Mouse (Mus musculus): ENCODE data around the gene Dock10.

Dock10 gene

DNA sequence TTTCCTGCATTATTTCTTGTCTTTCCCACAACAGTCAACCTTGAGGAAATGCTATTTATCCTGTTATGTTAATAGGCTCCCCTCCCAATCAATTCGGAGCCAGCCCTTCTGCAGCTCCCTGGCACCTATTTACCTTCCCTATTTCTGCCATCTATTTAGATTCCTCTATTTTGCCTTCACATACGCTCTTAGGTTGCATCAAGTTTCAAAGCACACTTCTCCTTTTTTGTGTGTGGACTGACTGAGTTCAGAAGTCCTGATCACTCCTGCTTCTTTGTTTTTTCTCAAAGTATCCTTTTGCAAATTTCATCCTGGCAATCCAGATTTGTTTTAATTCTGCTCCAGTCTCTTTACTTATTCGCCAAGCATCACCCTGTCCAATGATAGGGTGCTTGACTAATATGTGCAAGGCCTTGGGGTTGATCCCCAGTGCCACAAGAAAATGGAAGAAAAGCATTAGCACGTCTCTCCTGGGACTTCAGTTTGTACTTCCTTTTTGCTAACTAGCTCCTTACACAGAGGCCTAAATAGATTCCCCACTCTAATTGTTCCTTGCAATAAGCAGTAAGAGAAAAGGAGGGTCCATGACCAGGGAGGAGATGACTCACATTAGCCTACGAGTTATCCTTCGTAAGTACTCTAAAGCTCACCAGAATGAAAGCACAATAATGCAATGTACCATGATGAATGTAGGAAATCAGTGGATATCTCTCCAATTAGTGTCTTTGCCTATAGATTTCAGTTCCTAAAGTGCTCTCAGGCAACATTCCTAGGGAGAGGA, 98.7 kb downstream of the Dock10 start:
- no peak for DNase-seq (ENCODE audit: low read depth, low spot score)

DNA sequence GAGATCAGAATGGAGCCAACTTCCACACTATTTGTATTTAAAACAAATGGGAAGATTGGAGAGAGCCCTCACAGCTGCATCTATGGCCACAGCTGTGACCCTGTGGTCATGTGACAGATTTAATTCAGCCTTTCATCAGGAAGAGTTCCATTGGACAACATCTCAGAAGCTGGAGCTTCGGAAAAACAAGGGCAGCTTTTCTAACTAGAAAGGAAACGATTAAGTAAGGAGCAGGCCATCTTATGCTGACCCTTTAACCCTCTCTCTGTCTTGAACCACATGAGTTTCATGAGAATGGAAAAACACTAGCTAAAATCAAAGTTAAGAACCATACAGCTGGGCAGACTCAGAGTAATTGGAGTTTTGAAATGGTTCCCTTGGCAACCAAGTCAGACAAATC, 101.9 kb downstream of the Dock10 start:
- DNase-seq (ENCODE audit: low read depth, low spot score), result no peak

DNA sequence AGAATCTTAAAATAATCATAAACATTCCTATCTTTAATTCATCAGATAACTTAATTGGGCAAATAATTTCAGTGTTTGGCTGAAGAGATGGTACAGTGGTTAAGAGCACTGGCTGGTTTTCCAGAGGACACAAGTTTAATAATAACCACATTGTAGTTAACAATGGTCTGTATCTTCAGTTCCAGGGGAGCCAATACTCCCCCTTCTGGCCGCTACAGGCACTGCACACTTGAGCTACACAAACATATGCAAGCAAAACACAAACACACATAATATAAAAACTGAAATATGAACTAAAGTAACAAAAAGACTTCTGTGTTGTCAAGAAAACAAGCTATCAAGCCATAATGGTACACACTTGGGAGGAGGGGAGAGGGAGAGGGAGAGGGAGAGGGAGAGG, 102.5 kb downstream of the Dock10 start:
- no peak for DNase-seq (ENCODE audit: low read depth, low spot score)

DNA sequence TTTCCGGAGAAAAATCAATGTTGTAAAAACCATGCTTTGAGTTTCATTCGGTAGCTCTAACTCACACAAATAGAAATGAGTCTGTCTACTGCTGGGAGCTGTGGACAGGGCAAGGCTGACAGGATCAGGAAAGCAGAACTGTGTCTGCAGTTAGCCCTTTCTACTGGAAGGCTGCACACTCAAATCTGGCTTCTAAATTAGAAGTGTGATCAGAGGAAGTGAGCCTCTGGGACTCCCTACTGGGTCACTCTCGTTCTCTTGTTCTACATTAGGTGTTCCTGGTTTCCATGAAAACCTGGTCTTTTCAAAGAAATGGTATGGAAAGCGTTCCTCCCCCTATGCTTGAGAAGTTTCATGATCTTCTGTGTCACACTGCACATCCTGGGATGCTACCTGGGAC, 103.1 kb downstream of the Dock10 start:
- no peak for DNase-seq (ENCODE audit: low read depth, low spot score)

DNA sequence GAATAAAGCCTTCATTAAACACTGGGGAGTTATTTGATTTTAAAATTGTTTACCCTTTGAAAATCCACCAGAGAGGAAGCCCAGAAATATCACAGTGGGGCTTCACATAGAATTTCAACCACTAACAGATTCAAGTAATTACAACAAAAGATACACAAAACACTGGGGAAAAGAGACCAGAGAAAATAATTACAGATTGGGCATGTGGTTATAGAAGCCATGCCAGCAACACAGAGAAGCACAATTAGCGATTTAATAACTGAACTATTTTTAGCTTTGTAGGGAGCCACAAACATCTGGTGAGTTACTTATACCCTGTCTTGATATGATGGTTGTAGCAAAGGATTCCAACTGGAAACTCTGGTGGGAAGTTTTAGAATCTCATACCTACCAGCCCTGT, 104.2 kb downstream of the Dock10 start:
- DNase-seq (ENCODE audit: low read depth, low spot score), result no peak

DNA sequence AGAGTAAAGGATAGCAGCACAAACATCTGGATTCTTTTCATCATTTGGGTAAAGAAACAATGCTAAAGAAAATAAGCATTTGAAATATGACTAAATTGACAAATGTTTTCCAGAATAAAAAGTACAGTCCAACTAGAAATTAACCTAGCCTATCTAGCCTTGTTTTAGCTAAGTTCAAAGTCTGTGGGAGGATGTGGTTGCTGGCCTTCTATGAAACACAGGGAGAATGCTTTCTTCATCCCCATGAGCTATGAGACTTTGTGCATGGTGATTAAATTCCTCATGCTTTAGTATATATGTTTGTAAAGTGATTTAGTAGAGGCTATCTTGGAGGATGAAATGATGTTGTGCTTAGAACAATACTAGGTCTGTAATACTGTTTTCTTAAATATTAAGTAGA, 105.5 kb downstream of the Dock10 start:
- no peak for DNase-seq (ENCODE audit: low read depth, low spot score)

DNA sequence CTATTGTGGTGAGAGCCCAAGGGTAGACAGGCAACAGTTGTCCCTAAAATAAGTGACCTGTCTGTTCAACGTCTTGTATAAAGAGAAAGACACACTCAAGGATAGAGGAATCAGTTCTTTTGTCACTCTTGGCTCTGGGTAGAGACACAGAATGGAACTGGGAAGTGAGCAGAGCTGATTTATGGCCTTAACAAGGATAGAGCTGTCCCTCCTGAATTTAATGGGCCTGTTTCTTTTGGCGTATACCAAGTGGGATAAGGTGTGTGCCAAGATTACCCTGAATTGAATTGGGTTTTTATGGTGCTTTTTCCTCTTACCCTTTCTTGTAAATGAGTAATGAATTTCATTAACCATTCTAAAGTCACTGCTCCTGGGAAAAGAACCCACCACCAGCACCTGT, 106.2 kb downstream of the Dock10 start:
- no peak for DNase-seq (ENCODE audit: low read depth, low spot score)

DNA sequence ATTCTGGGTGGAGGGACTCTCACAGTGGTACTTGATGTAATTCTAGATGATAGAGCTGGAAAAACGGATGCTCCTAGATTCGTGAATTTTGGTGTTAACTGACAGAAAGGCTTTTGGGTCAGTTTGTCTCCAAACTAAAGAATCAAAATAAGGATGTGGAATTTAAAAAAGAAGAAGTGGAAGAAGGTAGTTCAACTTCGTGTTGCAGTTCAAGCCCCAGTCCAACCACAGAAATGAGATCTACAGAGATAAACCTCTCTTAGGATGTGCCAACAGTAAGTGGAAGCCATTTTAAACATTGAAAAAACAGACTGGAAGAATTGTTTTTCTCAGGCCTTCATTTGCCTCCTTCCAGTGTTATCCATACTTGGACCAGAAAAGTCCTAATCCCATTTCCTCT, 111.7 kb downstream of the Dock10 start:
- DNase-seq (ENCODE audit: low read depth, low spot score), result no peak

DNA sequence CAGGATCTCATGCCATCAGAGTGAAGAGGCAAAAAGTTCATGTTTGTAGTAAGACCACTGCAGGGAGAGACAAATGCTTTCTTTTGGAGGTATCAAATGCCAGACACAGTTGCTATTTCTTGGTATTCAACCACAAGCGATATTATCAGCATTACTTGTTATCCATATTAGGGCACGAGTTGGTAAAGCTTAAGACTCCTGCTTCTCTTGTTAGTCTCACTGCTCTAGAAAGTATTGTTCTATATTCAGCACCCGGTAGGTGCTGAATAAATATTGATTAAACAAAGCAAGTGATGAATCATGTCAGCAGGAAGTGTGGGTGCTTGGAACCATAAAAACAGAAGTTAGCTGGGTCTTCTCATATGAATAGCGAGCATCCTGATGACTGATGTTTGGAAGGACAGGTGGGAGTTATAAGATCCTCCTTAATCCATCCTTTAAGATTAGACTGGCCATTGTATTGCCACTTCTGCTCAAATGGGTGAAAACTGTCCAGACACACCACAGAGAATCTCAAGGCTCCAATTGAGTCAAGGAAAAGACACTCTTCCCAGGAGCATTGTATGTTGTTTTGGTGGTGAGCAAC, 114.4 kb downstream of the Dock10 start:
- no peak for DNase-seq (ENCODE audit: low read depth, low spot score)

DNA sequence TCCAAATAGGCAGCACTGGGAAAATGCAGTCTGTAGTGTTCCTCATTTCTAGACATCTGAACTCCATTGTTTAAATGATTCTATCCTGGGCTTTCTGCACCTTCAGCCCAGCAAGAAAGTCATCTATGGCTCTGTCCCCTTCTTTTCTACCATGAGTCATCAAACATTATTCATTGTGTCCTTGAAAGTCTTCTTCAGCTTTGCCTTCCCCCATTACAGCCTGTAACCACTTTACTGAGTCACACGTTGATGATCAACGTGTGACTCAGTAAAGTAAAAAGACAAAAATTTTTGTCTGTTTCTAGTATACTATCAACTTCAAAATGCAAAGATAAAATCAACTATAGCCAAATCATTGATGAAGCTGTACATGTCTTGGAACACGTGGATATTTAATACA, 116.5 kb downstream of the Dock10 start:
- DNase-seq (ENCODE audit: low read depth, low spot score), result peak; percentile 59

DNA sequence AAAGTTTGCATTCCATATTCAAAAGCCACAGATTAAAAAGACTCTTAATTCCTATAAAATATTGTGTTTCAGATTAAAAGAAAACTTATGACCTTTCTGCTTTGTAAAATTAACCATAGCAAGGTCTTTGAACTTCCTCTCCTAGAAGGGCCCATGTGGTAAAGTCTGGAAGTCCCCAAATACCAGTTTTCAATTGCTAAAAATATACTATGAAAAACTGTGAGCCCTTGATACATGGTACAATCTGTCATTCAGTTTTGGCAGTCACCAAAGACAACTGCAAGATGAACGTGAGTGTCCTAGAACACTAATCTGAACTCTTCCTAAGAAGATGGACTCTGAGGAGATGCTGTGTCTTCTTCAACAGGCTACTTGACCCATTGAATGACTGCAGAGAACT, 117.0 kb downstream of the Dock10 start:
- peak; percentile 3 for DNase-seq (ENCODE audit: low read depth, low spot score)

DNA sequence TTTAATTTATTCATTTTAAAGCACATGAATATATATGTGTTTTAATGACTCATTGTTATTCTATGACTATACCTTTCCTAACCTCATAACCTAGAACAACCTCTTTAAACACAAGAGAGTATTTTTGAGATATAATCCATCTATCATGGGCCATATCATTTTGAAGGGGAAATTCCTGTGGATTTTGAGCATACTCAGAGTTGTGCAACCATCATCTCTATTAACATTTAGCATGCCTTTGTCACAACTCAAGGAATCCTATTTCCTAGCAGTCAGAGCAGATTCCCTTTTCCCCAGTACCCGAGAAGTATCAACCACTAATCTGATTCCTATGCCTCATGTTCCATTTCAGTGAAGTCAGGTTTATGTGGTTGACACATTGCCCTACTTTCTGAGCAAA, 118.8 kb downstream of the Dock10 start:
- DNase-seq (ENCODE audit: low read depth, low spot score), result peak; percentile 29

DNA sequence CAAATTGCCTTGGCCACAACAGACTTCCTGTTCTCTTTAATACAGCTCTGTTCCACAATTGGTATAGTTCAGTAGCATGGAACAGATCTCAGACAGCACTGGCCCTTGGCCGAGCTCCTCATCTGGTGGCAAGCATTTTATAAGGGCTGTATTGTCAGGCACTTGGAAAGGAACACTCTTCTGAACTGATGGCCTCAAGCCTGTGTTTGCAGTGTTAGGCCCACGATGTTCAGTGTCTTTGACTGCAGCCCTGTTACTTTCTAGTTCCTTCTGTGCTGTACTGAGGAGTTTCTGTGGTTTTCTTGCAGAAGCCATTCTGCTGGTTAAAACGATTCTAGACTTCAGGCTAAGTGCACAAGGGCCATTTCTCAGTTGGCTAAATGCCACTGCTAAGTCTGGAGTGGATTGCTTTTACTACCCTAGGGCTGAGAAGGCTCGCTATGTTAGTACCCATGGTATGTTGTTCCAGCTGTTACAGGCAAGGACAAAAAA, 121.1 kb downstream of the Dock10 start:
- no peak for DNase-seq (ENCODE audit: low read depth, low spot score)

DNA sequence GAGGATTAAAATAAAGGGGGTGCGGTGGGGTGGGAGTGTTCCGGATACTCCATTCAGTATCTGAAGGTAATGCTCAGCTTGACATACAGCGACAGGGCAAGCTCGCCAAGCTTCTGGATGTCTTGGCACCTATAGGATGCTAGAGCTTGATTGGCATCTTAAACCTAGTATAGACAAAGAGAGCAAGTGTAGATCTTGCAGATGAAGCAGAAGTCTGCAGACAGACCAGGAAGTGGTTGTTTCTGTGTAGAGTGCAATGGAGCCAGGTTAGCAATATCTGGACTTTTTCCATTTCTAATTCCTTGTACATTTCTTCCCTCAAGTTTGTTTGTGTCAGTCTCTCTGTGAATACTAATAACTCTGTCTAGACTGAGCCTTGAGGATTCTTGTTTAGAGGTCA, 122.5 kb downstream of the Dock10 start:
- DNase-seq (ENCODE audit: low read depth, low spot score), result no peak

DNA sequence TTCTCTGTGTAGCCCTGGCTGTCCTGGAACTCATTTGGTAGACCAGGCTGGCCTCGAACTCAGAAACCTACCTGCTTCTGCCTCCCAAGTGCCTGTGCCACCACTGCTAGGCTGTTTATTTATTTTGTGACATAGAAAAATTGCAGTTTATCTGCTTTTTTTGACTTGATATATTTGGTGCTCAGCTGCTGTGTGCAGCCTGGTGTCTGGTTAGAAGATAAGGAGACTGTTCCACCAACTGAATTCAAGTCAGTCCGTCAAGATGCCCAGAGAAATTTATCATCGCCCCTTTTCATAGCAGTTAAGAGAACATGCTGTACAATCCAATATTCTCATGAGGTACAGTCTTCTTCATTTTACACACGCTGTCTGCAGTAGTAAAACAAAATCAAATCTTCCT, 124.8 kb downstream of the Dock10 start:
- no peak for DNase-seq (ENCODE audit: low read depth, low spot score)

DNA sequence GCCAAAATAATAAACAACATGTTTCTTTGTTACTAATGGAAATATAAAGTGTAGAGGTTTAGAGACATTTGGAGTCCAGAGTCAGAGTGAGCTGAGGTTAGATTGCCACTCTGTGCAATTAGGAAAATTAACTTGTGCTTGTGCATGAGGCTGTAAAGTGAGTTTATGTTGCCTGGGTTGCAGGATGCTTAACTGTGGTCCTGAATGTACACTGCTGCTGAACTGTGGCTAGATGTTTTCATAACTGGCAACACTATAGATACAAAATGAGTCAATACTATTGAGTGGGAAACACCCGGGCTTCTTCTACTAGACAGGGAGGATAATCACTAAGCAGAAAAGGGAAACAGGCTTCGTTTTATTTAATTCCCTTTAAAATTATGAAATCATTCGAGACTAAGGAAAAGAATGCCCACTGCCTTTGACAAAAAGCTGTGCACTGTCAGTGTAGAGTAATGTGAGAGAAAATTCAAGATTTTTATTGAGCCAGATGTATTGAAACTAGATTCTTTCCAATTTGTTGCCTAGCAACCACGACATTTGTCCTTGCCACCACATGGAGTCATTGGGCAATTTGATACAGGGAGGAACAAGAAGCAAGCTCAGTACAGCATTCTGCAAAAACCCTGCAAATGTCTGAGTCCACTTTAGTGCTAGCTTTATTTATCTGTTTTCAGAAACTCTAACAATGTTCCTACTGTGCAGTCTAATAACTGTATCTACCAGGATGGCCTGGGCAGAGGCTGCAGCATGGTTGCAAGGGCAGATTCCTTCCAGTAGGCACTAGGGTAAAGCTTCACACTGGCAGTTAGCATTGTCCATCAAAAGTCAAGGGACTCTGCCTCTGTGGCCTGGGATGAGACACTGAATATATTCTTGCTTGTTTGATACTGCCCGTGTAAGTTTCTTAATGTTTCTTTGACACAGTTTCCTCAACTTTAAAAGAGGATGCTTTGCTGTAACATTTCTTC, 127.9 kb downstream of the Dock10 start:
- no peak for DNase-seq (ENCODE audit: low read depth, low spot score)

DNA sequence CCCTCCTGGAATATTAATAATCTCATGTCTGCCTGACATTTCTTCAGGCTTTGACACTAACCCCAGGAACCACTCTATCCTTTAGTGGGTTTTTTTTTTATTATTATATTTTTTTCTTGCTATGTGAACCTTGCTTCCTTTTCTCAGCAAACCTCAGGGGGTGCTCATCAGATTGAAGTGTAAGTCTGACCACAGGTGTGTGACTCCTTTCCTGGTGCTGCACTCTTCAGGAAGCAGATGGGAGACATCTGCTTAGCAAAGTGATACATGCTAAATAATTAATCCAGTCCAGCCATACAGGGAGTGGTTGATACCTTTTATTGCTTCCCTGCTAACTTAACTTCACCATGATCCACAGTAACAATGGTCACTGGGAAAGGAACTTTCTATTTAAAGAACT, 130.3 kb downstream of the Dock10 start:
- DNase-seq (ENCODE audit: low read depth, low spot score), result no peak

DNA sequence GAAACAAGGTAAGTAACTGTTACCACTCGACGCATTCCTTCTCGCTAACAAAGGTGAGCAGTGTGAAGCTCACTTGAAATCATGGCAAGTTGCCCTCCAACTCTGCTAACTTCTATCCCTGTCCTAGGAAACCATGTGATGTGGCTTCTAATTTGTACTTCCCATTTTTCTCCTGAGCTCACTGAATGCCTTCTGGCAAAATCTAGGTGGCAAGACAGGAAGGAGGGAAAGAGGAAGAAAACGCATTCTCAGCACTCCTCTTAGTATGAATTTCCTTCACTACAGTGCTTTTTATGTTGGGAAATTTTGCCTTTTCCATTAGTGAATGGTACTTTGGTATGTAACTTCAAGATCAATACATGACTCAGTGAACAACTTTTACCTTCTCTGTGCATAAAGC, 131.5 kb downstream of the Dock10 start:
- no peak for DNase-seq (ENCODE audit: low read depth, low spot score)

DNA sequence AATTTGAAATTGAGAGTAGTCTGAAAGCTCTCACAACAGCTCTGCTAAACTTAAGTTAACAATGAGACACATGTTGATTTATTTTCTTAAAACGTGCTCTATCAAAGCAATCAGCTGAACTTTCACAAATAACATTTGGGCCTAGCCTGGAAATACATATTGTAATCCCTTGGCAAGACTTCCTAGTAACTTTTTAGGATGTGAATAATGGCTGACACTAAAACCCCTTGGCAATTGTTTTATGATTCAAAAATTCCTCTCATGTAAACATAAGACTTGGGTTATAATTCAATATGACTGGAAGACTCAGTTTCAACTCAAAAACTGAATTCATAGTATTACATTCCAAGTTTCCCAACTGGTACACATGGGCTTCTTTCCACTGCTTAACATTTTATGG, 133.0 kb downstream of the Dock10 start:
- no peak for DNase-seq (ENCODE audit: low read depth, low spot score)

DNA sequence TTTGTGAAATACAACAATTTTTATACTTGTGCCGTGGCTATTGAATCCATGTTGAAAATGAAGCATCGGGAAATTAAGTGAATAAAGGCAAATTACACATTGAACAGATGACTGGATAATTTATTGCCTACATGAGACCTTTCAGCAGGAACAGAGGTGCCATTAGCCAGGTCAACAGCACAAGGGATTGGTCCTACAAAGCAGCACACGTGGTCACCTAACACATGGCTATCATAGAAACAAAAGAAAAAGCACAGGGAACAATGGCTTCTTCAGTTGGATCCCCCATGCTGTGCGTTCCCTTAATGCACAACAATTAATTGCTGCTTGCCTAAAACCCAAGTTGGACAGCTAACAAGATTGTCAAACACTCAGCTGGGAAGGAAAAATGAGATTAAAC, 133.8 kb downstream of the Dock10 start:
- no peak for DNase-seq (ENCODE audit: low read depth, low spot score)

DNA sequence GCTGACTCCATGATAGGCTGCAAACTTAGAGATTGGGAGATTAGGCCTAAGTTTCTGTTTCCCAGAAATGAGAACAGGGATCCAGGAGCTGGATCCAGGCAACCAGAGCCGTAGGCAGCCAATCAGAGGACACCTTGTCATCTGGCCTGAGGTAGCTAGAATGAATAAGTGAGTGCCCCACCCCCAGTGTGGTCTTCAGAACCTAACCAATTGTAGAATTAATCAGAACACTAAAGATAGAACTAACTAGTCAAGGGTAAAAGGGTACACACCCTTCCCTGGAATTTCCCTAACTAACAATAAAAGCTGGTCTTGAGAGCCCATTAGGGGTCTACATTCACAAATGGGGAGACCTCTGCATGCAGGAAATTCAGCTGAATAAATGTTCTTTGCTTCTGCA, 135.7 kb downstream of the Dock10 start:
- no peak for DNase-seq (ENCODE audit: low read depth, low spot score)

DNA sequence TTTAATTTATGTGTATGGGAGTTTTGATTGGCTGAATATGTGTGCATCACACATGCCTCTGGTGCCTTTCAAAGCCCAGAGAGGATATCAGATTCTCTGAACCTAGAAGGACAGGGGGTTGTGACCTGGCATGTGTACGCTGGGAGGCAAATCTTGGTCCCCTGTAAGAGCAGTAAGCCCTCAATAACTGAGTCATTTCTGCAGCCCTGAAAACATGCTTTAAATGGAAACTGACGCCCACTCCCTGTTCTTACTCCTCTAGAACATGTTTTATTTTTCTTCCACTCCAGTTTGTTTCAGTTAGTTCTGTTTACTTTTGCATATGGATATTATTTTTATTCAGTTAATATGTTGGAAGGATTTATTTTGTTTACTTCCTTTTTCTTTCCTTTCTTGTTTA, 139.2 kb downstream of the Dock10 start:
- DNase-seq (ENCODE audit: low read depth, low spot score), result no peak

All from 3T3-L1 (cell line).